Mouse (Mus musculus) granulocyte monocyte progenitor cell, adult 5-6 weeks (primary cell): ENCODE measurements around the gene Trim30b. TPM values are rescaled to one million over a fixed set of nuclear protein-coding genes. Genes with fewer than 3 reads are reported as not detected.
"Not testable (repeated sequence)": the region's sequence is repeated elsewhere in the genome, so short reads cannot be mapped to it uniquely, and the experiment has no call there.

Experiments
- ATAC-seq: replicated peaks from 2 replicates; pipeline ENCODE4 v1.8.0; 2016; ENCODE audit warnings: mild to moderate bottlenecking, moderate TSS enrichment, inconsistent platforms; ENCODE audit not compliant: poor library complexity, severe bottlenecking
- total RNA-seq, 2 experiments: library from RNA; stranded (forward) in 1 of 2; stranded (reverse) in 1 of 2; fragments of 200-712, 200-1000 nt in 1 of 2; fragments of >200 nt in 1 of 2; fragmentation: Nextera tagmentation in 1 of 2; gene quantifications; 2 replicates each; pipeline ENCODE4 v1.2.3; 2014 to 2017

Trim30b gene
- 0.15 TPM in 1 of 2 replicates, not detected in the other for total RNA-seq (2014; fragmentation: Nextera tagmentation)
- total RNA-seq (2017), result 0.77 and 1.5 TPM in 2 replicates

- peak; percentile 92 for ATAC-seq
Measured at GRCm38 (mm10) chr7:104369736-104370414, at the start of gene Trim30b. Trim30b (minus strand) TSS chr7:104369884.

- no peak for ATAC-seq
Measured at GRCm38 (mm10) chr7:104404460-104404950, 34.8 kb upstream of the Trim30b start.

GRCm38 (mm10) chr7:104401140-104401539, 31.5 kb upstream of the Trim30b start:
- ATAC-seq, result peak; percentile 52

DNA sequence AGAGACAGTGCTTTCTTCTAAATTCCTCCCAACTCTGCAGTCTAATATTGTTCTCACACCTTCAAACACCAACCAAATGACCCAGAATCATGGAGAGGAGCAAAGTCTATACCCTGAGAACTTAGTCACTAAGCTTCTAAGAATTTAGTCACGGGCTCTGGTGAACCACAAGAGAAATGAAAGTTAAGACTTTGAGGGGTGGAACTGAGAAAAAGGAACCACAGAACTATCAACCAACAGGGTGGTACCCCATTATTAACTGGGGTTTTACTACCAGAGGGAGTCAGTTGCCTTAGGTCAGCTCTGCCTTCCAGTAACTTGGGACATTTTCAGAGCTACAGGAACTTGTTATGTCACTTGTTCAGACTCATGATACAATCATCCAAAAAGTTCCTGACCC, 31.0 kb upstream of the Trim30b start, which contains the start of gene Trim30c:
Trim30c (minus strand) TSS at position 140 of the 400 bp plus-strand sequence.
- peak; percentile 78 for ATAC-seq

- peak; percentile 75 for ATAC-seq
Measured at GRCm38 (mm10) chr7:104398492-104398891, 28.8 kb upstream of the Trim30b start.

DNA sequence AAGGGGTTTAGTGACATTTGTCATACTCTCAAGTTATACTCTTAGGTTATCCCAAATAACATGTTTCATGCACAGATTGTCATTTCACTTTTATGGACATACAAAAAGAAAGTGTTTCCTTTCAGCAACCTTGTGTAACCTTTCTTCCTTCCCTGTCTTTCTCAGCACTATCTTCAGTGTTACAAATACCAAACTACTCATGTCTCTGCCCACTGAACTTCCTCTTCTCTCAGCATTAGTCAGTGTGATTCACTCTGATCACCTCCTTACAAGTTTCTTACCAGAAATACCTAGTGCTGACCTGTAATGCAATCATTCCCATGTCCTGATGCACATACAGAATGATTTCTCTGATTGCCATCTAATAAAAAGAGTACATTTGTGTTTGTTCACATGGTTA, 3.3 kb downstream of the Trim30b start:
- ATAC-seq, result peak; percentile 28; the same call in 1 of the 2 replicates

- no peak for ATAC-seq
Measured at GRCm38 (mm10) chr7:104353600-104353967, 16.1 kb downstream of the Trim30b start.

DNA sequence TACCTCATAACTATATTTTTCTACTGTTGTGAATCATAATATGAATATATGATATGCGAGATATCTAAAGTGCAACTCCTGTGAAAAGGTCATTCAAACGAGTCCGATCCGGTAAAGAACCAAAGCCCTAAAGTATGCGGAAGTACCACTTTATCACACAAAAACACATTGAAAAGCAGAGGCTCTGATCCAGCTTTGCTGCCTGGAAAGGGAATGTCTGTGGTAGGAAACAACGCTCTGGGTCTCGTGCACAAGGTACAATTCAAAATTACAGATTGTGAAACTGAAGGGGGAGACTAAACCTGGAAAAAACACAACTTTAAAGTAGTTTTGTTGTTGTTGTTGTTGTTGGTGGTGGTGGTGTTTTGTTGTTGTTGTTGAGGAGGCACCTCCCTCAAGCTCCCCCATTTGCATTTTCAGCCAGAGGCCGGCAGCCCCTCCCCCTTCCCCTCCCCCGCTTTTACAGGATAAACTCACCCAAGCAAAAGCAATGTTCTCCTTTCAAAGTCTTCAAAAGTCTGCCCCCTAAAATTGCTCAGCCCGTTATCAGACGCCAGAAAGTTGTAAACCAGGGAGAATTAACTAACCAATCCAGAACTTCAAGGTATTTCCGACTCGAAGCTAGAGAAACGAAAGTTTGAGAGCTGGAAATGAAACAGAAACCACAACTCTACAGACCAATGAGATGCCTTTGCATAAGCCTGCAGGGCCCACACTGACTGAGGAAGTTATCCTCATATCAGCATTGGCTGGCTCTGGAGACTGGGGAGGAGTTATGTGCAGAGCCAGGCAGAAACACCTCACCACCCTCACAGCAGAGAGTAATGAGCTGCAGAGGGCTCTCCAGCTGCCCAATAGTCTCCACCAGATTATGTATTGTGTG, 16.7 kb downstream of the Trim30b start, which contains the start of gene Trim12c:
Trim12c (minus strand) TSS at position 646 of the 883 bp plus-strand sequence.
- ATAC-seq, result peak; percentile 98

GRCm38 (mm10) chr7:104348043-104348442, 21.6 kb downstream of the Trim30b start:
- ATAC-seq, result peak; percentile 61

- not testable (repeated sequence) for ATAC-seq
Measured at GRCm38 (mm10) chr7:104340744-104341143, 28.9 kb downstream of the Trim30b start.

GRCm38 (mm10) chr7:104335547-104335946, 34.1 kb downstream of the Trim30b start:
- peak; percentile 63 for ATAC-seq

GRCm38 (mm10) chr7:104329171-104329570, 40.5 kb downstream of the Trim30b start, which contains the start of gene Trim34b:
Trim34b (plus strand) TSS chr7:104329471.
- ATAC-seq, result not testable (repeated sequence)

GRCm38 (mm10) chr7:104322028-104322427, 47.7 kb downstream of the Trim30b start:
- ATAC-seq, result no peak

GRCm38 (mm10) chr7:104315369-104316080, 54.2 kb downstream of the Trim30b start, which contains the start of gene Trim12a:
Trim12a (minus strand) TSS chr7:104315466.
- peak; percentile 90 for ATAC-seq

GRCm38 (mm10) chr7:104314796-104315353, 54.8 kb downstream of the Trim30b start:
- ATAC-seq, result peak; percentile 79

Other genes starting within 250 kb of the Trim30b start
- not detected in 2 replicates for gene Ubqln5, start 240.1 kb downstream of the Trim30b start, total RNA-seq (2014; fragmentation: Nextera tagmentation)
- gene Ubqln5, start 240.1 kb downstream of the Trim30b start, total RNA-seq (2017), result not detected in 2 replicates
- gene Olfr643, start 232.5 kb downstream of the Trim30b start, total RNA-seq (2014; fragmentation: Nextera tagmentation), result not detected in 2 replicates
- gene Olfr643, start 232.5 kb downstream of the Trim30b start, total RNA-seq (2017), result not detected in 2 replicates
- gene Ubqln3, start 226.6 kb downstream of the Trim30b start, total RNA-seq (2014; fragmentation: Nextera tagmentation), result not detected in 2 replicates
- gene Ubqln3, start 226.6 kb downstream of the Trim30b start, total RNA-seq (2017), result not detected in 2 replicates
- not detected in 2 replicates for gene Ubqlnl, start 219.3 kb downstream of the Trim30b start, total RNA-seq (2014; fragmentation: Nextera tagmentation)
- not detected in 2 replicates for gene Ubqlnl, start 219.3 kb downstream of the Trim30b start, total RNA-seq (2017)
- gene Olfm5, start 205.1 kb downstream of the Trim30b start, total RNA-seq (2014; fragmentation: Nextera tagmentation), result not detected in 2 replicates
- not detected in 2 replicates for gene Olfm5, start 205.1 kb downstream of the Trim30b start, total RNA-seq (2017)
- gene Olfr648, start 186.5 kb downstream of the Trim30b start, total RNA-seq (2014; fragmentation: Nextera tagmentation), result not detected in 2 replicates
- 0.26 TPM in 1 of 2 replicates, not detected in the other for gene Olfr648, start 186.5 kb downstream of the Trim30b start, total RNA-seq (2017)
- gene Olfr649, start 173.9 kb downstream of the Trim30b start, total RNA-seq (2014; fragmentation: Nextera tagmentation), result not detected in 2 replicates
- gene Olfr649, start 173.9 kb downstream of the Trim30b start, total RNA-seq (2017), result not detected in 2 replicates
- 0.13 and 3.0 TPM in 2 replicates for gene Trim6, start 151.1 kb downstream of the Trim30b start, total RNA-seq (2014; fragmentation: Nextera tagmentation)
- 3.7 and 4.7 TPM in 2 replicates for gene Trim6, start 151.1 kb downstream of the Trim30b start, total RNA-seq (2017)
- 10.9 and 17.8 TPM in 2 replicates for gene Trim34a, start 125.4 kb downstream of the Trim30b start, total RNA-seq (2014; fragmentation: Nextera tagmentation)
- 9.9 and 14.7 TPM in 2 replicates for gene Trim34a, start 125.4 kb downstream of the Trim30b start, total RNA-seq (2017)
- gene Trim5, start 81.8 kb downstream of the Trim30b start, total RNA-seq (2014; fragmentation: Nextera tagmentation), result 5.3 and 8.4 TPM in 2 replicates
- gene Trim5, start 81.8 kb downstream of the Trim30b start, total RNA-seq (2017), result 5.6 and 8.0 TPM in 2 replicates
- gene Trim12a, start 54.4 kb downstream of the Trim30b start, total RNA-seq (2014; fragmentation: Nextera tagmentation), result 33.9 and 58.4 TPM in 2 replicates
- 50.7 and 67.4 TPM in 2 replicates for gene Trim12a, start 54.4 kb downstream of the Trim30b start, total RNA-seq (2017)
- not detected in 2 replicates for gene Trim34b, start 40.4 kb downstream of the Trim30b start, total RNA-seq (2014; fragmentation: Nextera tagmentation)
- gene Trim34b, start 40.4 kb downstream of the Trim30b start, total RNA-seq (2017), result not detected in 2 replicates
- gene Trim12c, start 16.5 kb downstream of the Trim30b start, total RNA-seq (2014; fragmentation: Nextera tagmentation), result 15.1 and 19.1 TPM in 2 replicates
- gene Trim12c, start 16.5 kb downstream of the Trim30b start, total RNA-seq (2017), result 30.2 and 30.8 TPM in 2 replicates
- 2.4 TPM in 1 of 2 replicates, not detected in the other for gene Trim30c, start 31.0 kb upstream of the Trim30b start, total RNA-seq (2014; fragmentation: Nextera tagmentation)
- gene Trim30c, start 31.0 kb upstream of the Trim30b start, total RNA-seq (2017), result 0.69 TPM in 1 of 2 replicates, not detected in the other
- 42.3 and 46.7 TPM in 2 replicates for gene Trim30a, start 95.3 kb upstream of the Trim30b start, total RNA-seq (2014; fragmentation: Nextera tagmentation)
- 29.0 and 37.9 TPM in 2 replicates for gene Trim30a, start 95.3 kb upstream of the Trim30b start, total RNA-seq (2017)
- 7.4 and 10.6 TPM in 2 replicates for gene Trim30d, start 138.0 kb upstream of the Trim30b start, total RNA-seq (2014; fragmentation: Nextera tagmentation)
- gene Trim30d, start 138.0 kb upstream of the Trim30b start, total RNA-seq (2017), result 6.2 and 13.4 TPM in 2 replicates
- not detected in 2 replicates for gene Olfr651, start 180.2 kb upstream of the Trim30b start, total RNA-seq (2014; fragmentation: Nextera tagmentation)
- not detected in 2 replicates for gene Olfr651, start 180.2 kb upstream of the Trim30b start, total RNA-seq (2017)
- gene Olfr652, start 191.0 kb upstream of the Trim30b start, total RNA-seq (2014; fragmentation: Nextera tagmentation), result not detected in 2 replicates
- gene Olfr652, start 191.0 kb upstream of the Trim30b start, total RNA-seq (2017), result not detected in 2 replicates
- gene Olfr653, start 207.4 kb upstream of the Trim30b start, total RNA-seq (2014; fragmentation: Nextera tagmentation), result not detected in 2 replicates
- gene Olfr653, start 207.4 kb upstream of the Trim30b start, total RNA-seq (2017), result not detected in 2 replicates
- gene Olfr654, start 217.1 kb upstream of the Trim30b start, total RNA-seq (2014; fragmentation: Nextera tagmentation), result not detected in 2 replicates
- not detected in 2 replicates for gene Olfr654, start 217.1 kb upstream of the Trim30b start, total RNA-seq (2017)
- gene Olfr655, start 231.9 kb upstream of the Trim30b start, total RNA-seq (2014; fragmentation: Nextera tagmentation), result not detected in 2 replicates
- gene Olfr655, start 231.9 kb upstream of the Trim30b start, total RNA-seq (2017), result 0.17 TPM in 1 of 2 replicates, not detected in the other
- not detected in 2 replicates for gene Olfr656, start 244.1 kb upstream of the Trim30b start, total RNA-seq (2014; fragmentation: Nextera tagmentation)
- not detected in 2 replicates for gene Olfr656, start 244.1 kb upstream of the Trim30b start, total RNA-seq (2017)